Mouse (Mus musculus): Measurements from ENCODE around the gene Ubac2.

Gene Ubac2

DNA sequence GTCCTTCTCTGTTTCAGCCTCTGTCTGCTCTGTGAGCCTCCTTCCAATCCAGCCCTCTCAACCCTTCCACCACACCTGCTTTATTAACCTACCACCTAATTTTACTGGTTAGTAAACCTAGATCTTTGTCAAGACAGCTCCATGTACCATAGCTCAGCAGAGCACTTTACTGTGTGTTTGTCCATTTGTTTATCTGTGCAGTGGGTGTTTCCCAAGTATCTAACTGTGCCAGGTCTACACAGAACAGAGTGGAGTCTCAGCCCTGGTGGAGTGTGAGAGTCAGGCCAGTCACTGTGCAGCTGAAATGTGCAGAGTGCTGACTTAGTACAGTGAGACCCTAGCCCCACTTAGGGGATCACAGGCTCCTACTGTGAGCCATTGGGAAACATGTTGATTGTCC lies 125.4 kb downstream of the Ubac2 start:
- no peak for DNase-seq (ENCODE audit: low read depth, low spot score)

DNA sequence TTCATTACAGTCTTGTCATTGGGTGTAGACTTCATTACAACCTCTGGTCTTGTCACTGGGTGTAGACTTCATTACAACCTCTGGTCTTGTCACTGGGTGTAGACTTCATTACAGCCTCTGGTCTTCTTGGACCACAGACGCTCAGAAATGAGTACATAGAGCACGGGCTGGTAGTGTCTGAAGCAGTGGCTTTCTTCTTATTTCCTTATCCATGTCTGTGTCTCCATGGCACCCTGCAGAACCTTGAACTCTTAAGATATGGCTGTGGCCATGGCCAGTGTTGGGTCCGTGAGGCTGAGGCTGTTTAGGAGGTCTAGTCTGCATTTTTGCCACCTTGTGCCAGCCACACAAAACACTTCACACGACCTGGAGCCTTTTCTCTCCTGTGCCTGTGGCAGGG lies 129.8 kb downstream of the Ubac2 start:
- no peak for DNase-seq (ENCODE audit: low read depth, low spot score)

DNA sequence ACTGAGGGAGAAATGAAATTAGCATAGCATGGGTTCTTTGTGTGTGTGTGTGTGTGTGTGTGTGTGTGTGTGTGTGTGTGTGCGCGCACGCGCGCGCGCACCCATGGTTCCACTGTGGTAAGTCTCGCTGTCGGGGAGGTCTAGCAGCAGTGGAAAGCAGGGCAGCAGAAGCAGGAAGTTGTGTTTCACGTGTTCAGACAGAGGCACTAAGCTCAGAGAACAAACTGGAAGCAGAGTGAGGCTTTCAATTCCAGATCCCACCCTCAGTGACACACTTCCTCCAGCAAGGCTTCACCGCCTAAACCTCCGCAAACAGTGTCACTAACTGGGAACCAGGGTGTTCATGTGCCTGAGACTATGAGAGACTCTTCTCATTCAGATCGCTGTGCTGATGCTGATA lies 131.1 kb downstream of the Ubac2 start:
- peak; percentile 51 for DNase-seq (ENCODE audit: low read depth, low spot score)

DNA sequence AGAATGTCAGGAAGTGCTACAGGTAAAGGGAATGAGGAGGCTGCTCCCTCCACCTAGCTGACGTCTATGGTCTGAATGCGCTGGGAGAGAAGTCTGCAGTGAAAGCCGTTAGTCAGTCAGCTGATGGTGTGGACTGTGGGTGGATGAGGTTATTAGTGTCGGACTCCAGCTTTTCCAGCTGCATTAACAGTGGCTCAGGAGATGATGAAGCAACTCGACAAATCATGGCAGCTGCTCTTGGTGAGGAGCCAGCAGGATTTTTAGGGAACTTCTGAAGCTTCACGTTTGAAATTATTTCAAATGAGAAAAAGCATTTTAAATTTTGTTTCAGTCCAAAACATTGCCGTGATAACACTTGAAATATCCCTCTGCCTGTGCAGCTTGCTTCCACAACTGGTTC lies 131.9 kb downstream of the Ubac2 start:
- peak; percentile 44 for DNase-seq (ENCODE audit: low read depth, low spot score)

DNA sequence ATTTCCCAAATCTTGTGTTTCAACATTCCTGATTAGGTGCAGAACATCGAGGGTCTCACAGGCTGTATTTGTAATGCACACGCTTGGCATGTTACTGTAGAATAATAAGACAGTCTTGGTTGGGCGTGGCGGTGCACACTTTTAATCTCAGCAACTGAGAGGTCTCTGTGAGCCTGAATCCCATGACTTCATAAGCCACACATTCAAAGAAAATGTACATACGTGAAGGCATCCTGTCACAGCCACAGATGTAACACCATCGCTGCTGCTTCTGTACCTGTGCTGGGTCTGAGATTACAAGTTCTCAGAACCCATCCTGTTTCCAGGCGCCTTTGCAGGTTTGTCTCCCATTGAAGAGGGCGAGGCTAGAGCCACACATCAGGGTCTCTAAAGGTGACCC lies 133.3 kb downstream of the Ubac2 start:
- DNase-seq (ENCODE audit: low read depth, low spot score), result no peak

DNA sequence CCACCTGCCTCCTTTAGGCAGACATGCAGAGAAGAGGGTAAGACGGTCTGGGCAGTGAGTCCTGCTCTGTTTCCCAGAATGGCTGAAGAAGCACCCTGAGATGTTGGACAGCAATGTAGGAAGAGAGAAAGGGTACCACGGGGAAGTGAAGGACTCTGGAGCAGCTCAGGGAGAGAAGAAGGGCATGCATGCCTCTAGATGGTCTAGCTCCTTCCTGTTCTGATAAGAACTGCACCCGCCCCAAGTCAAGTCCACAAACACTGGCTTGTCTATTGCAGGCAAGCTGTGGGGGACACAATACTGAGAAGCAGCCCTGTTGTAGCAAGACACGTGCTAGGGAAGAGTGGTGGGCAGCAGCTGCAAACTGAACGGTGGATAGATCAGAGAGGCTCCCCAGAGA lies 133.8 kb downstream of the Ubac2 start:
- no peak for DNase-seq (ENCODE audit: low read depth, low spot score)

DNA sequence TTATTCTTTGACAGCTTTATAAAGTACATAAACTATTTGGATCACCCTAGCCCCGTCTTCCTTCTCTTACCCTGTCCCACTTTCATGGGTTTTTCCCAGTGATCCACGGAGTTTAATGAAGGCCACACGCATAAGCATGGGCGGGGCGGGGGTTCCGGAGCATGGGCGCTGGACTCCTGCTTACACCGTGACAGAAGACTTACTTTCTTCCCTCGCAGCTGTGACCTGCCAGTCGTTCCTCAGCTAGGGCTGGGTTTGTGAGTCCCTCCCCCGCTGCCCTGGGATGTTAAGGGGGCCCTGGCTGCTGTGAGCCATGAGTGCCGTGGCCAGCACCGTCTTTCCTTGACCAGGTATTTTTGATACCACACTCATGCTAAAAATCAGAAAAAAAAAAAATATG lies 134.4 kb downstream of the Ubac2 start:
- no peak for DNase-seq (ENCODE audit: low read depth, low spot score)

DNA sequence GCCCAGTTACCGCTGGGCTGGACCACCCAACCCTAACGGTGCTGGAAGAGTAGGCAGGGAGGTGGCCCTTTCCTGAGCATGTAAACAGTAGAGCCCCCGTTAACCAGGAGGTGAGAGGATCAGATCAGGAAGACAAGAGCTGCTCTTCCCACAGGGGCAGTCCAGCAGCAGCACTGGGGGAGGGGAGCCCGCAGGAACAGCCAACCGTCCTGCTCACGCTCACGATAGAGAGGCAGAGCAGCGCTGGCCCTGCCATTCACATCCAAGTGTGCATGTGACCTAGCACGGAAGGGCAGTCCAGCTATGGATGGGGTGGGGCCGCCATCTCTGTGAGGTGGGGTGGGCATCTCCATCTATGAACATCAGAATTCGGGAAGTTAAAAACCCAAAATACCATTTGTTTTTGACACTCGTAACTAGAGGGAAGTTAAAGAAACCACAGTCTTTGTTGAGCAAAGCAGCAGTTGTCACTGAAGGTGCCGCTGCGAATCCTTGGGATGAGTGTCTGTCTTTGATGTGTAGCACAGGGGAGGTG lies 135.1 kb downstream of the Ubac2 start:
- no peak for DNase-seq (ENCODE audit: low read depth, low spot score)

DNA sequence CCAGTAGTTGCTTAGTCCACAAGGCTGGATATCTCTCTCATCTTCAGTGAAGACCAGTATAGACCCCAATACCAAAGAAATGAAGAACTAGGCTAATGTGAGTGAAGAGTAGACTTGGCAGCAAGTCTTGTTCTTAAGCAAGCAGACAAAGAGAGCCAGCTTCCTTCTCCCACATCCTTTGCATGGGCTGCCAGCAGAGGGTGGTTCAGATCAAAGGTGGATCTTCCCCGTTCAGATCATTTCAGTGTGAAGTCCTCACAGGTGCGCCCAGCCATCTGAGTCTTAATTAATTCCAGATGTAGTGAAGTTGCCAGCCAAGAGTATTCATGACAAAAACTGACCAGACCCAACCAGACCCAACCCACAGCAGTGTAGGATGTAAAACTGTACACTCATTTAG lies 139.5 kb downstream of the Ubac2 start:
- no peak for DNase-seq (ENCODE audit: low read depth, low spot score)

DNA sequence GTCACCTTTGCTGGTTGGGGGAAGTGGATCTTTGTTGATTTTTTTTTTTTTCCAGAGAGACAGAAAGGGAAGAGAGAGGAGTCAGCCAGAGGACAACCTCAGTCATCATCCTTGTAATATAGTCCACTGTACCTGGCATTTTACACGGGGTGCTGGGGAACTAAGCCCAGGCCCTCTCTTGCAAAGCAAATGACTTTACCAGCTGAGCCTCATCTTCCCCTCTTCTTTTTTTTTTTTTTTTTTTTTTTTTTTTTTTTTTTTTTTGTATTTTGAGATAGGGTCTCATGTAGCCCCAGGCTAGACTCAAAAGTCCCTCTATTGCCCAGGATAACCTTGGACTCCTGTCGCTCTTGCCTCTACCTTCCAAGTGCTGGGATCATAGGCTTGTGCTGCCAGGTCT lies 141.0 kb downstream of the Ubac2 start:
- no peak for DNase-seq (ENCODE audit: low read depth, low spot score)

DNA sequence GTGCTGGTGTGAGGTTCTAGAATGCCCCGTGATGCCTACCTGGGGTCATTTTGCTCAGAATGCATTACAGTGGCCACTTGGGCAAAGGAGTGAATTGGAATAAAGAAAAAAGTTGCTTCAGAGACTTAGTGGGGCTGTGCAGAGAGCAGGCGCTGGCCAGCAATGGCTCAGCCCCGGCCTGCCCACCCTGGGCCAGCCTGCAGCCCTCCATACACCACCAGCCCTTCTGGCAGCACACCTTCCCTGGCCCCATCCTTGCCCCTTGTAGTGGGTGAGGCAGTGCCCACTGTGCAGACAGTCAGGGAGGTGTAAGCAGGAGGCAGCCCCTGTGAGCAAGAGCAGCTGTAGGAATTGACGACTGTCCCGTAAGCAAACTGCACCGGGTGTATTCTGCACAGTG lies 142.1 kb downstream of the Ubac2 start:
- no peak for DNase-seq (ENCODE audit: low read depth, low spot score)

DNA sequence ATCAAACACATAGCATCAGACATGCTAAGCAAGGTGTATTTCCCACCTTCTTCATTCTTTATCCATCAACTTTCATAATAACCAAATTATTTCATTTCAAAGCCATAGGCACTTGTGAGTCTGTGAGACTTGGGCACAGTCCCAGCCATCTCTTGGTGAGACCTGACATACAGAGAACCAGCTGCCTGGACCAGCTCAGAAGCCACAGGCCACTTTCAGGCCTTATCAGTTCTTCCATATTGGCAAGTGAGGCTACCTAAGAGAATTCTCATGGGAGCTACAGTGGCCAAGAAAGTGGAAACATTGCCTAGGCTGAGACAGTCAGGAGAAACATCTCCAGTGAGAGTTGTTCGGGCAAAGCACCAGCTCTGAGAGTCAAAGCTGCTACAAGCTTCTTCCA lies 144.6 kb downstream of the Ubac2 start:
- DNase-seq (ENCODE audit: low read depth, low spot score), result no peak

DNA sequence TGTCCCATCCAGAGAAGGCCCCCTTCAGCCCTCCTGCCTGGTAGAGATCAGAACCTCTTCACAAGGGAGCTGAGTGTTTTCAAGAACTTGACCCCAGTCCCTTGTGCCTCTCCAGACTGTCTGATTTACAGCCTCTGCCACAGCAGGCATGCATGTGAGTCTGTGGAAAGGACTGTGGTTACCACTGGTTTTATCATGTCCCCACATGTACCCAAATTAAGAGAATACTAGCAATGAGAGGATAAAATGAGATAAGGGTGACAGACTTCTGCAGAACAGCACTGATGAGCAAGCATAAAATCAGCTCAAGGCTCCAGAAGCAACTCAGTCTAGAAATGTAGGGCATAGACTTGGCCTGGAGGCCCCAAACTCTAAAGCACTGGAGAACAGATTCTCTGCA lies 145.5 kb downstream of the Ubac2 start:
- no peak for DNase-seq (ENCODE audit: low read depth, low spot score)

DNA sequence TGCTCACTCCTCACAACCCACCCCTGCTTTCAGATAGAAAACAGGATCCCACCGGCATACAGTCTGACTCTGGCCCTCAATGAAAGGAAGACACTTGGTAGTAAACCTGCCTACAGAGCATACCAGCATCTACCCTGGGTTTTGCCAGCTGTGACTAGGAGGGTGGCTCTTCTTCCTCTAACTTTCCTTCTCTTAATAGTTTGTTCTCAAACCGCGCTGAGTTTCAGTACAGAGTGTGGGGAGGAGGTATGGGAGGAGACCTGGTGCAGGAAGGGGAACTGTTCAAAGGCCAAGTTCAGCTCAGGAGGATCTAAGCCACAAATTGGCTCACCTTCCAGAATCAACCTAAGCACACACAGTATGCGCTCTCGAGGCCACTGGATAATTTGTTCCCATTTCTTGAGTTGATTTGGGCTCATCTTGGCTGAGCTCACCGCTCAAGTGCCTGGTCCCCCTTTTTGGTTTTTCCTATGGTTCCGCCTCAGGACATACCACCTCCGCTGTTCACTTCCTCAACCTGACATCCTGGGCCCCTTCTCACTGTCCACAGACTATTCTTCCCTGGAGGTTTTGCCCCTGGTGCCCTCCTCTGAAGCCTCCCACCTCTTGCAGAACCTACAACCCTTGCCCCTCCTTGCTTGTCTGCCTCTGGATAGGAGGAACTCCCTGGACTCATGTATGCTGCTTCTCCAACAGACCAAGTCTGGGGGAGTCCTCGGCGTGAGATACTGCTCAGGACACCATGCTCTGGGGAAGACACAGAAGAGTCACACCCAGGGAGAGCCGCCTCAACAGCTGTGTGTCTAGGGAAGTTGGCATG lies 150.7 kb downstream of the Ubac2 start:
- no peak for DNase-seq (ENCODE audit: low read depth, low spot score)

DNA sequence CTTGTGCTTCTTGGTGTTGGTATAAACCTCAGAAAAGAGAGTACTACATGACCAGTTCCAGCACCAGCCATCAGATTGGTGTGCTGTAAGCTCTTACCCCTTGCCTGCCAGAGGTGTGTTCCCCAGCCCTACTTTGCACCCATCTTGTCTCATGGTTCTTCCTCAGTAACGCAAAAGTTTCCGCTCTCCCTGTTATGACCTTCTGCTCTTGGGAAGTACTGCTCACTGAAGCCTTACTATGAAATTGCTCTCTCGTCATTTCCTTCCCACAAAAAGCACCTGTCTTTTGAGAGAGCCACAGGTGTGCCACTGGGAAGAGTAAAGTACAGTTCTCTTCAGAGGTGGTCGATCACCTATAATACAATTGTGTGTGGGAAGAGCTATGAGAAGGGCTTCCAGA lies 151.4 kb downstream of the Ubac2 start:
- DNase-seq (ENCODE audit: low read depth, low spot score), result no peak

DNA sequence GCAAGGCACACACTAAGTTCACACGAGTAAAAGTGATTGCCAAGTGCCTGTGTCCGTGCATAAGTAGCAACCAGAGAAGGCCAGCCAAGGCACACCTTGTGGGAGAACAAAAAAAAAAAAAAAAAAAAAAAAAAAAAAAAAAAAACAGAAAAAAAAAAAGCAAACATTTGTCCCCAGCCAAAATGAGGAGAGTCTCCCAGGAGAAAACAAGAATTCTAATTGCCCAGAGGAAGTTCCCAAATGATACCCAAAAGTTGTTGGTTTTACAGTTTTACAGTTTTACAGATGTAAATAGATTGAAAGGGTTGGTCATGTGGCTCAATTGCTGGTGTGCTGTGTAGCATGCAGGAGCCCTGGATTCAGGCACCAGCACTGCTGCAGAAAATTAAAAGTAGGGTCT lies 153.6 kb downstream of the Ubac2 start:
- DNase-seq (ENCODE audit: low read depth, low spot score), result no peak

DNA sequence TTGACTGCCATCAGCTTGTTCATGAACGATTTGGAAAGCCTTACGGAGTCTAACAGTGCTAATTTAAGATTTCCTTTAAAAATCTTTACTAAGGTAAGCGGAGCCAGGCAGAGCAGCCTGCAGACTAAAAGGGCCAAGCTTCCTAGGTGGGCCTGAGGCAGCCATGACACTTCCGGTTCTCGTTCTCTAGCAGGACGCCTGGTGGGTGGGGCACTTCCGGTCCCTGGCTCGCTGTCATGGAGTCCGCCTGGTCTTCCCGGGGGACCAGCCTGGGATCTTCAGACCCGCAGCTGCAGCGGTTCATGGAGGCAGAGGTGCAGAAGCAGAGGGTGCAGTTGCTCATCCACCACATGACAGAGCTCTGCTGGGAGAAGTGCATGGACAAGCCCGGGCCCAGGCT lies 156.0 kb downstream of the Ubac2 start, which contains the start of gene Timm8a2:
TSS of gene Timm8a2 (plus strand) at position 224 of the 400 bp plus-strand sequence.
- no peak for DNase-seq (ENCODE audit: low read depth, low spot score)

DNA sequence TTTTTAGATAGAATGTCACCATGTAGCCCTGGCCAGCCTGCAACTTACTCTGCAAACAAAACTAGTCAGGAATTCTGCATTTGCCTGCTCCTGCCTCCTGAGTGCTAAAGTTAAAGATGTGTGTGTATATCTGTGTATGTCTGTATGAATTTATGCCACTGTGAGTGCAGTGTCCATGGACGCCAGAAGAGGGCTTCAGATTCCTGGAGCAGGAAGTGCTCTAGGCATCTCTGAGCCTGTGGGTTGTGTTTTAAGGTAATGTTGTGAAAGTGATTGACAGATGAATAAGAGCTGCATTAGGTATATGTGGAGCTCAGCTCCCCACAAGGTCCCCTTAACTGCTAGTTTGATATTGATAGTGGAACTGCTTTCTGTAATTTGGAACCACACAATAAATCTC lies 156.8 kb downstream of the Ubac2 start:
- DNase-seq (ENCODE audit: low read depth, low spot score), result no peak

DNA sequence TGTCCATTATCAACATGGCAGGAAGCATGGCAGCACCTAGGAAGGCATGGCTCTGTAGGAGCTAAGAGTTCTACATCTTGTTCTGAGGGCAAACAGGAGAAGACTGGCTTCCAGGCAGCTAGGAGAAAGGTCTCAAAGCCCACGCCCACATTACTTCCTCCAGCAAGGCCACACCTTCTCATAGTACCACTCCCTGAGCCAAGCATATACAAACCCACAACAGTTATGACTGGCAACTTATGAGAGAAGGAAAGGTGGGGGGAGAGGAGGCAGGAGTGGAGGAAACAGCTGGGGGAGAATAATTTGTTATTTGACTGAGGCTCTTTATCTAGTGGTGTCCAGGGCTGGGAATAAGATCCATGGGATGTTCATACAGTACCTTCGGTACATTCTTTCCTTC lies 157.4 kb downstream of the Ubac2 start:
- DNase-seq (ENCODE audit: low read depth, low spot score), result no peak

DNA sequence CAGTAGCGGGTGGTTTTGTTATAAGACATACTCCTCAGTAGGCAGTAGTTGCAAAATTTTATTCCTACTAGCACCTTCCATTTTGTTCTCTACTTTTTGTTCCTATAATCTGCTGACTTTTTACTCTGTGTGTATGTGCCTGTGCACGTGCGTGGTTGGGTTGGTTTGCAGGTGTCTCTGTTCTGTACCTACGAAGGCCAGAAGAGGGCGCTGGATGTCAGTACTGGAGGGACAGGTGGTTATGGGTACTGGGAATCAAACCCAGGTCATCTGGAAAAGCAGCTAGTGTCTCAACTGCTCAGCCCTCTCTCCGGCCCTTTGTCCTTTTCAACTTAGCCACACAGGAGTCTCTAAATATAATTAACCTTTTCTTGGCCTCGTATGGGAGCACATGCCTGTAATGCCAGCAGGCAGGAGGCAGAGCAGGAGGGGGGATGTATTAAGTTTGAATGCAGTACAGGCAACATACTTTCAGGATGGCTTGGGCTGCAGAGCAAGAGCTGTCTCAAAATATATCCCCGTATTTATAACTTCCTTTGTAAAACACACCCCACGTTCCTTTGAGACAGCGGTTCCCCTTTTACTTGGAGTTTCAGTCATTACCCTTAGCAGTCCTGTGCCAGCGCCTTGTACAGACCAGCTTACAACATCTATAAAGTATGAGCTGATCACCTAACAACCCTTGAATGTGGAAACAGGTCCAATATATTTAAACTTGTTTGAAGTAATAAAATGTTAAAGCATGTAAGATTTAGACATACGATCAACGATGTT lies 160.6 kb downstream of the Ubac2 start:
- no peak for DNase-seq (ENCODE audit: low read depth, low spot score)

DNA sequence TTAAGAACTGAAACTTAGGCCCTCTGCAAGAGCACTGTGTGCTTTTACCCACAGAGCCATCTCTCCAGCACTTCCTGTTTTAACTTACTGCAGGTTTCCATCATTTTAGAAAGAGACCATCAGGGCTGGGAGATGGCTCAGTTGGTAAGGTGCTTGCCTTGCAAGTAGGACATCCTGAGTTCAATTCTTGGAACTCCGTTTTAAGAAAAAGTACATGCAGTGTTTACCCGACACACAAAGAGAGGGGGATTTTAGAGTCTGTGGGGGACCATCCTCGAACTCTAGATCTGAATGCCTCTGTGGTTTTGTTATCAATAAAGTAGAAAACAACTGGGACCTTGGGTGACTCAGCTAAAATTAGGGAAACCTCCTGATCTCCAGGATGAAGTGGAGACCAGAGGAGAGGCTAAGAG lies 163.0 kb downstream of the Ubac2 start:
- DNase-seq (ENCODE audit: low read depth, low spot score), result no peak

DNA sequence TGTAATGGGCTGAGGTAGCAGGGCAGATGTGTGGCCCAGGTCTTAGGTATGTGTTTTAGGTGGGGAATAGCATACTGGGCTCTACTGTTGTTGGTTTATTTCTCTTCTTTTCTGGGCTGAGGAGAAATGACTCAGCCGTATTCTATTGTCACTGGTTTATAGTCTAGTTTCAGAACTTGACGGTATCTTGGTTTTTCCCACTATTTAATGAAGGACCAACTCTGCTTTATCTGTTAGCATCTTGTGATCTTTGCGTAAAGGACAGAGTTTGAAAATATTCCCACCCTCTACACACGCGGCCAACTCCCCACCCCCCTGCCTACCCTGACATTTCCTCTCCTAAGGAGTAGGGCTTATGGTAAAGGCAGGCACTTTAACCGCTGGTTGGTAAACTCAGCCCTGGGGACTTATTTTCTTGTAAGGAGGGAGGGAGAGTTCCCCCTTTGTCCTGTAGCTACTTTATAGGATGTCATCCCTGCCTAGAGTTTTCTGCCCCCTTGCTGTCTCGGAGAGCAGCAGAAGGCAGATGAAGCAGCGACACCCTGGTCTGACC lies 163.8 kb downstream of the Ubac2 start:
- no peak for DNase-seq (ENCODE audit: low read depth, low spot score)

DNA sequence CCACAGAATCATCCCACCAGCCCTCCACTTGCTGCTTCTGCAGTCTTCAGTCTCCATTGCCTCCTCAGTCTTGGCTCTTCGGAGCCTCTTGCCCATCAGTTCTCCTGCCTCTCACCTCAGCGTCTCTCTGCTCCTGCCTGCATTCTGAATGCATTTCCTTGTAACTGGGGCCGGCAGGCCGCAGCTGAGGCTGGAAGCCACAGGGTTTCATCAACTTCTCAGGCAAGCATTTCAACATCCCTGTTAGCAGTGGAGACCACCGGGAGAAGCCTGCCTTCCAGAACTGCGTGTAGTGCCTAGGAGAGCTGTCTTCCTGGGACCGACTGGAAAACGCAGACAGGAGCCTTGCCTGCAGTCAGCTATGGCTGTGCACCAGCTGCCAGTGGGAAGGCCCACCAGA lies 169.4 kb downstream of the Ubac2 start:
- DNase-seq (ENCODE audit: low read depth, low spot score), result no peak

All from brain, adult 2 months (tissue).